Mouse (Mus musculus) stomach, postnatal 0 days (tissue): ENCODE results near the gene Nkapd1. TPM values are rescaled to one million over a fixed set of nuclear protein-coding genes. Genes with fewer than 3 reads are reported as not detected.

Experiments
- ATAC-seq: fragments of 200-750 bp; cut with Nextera tagmentation; 2 replicates; pipeline ENCODE4 v1.8.0; 2017; ENCODE audit not compliant: low FRiP score, low TSS enrichment
- DNase-seq: peaks from one replicate; pipeline ENCODE4 v3.0.0-alpha.2; 2016; ENCODE audit warnings: low spot score
- H3K27ac ChIP-seq: fragments of 300-500 bp; sonication (generic); replicated peaks from 2 replicates; pipeline ENCODE4 v1.5.1; 2014; ENCODE audit warnings: mild to moderate bottlenecking, control low read depth
- H3K27me3 ChIP-seq: fragments of 300-500 bp; sonication (generic); 2 replicates; pipeline ENCODE4 v1.6.1; 2014; ENCODE audit warnings: low read length; ENCODE audit not compliant: control insufficient read depth, insufficient read depth
- H3K36me3 ChIP-seq: fragments of 300-500 bp; sonication (generic); 2 replicates; pipeline ENCODE4 v1.6.1; 2014; ENCODE audit warnings: low read length, mixed read lengths; ENCODE audit not compliant: control insufficient read depth, insufficient read depth
- H3K4me1 ChIP-seq: fragments of 300-500 bp; sonication (generic); replicated peaks from 2 replicates; pipeline ENCODE4 v1.6.1; 2014; ENCODE audit warnings: antibody characterized with exemption; ENCODE audit not compliant: control insufficient read depth, insufficient read depth
- H3K4me2 ChIP-seq: fragments of 300-500 bp; sonication (generic); replicated peaks from 2 replicates; pipeline ENCODE4 v1.6.1; 2014; ENCODE audit warnings: low read depth, mild to moderate bottlenecking, control low read depth, moderate library complexity
- H3K4me3 ChIP-seq: fragments of 300-500 bp; sonication (generic); 2 replicates; pipeline ENCODE4 v1.5.1; 2014; ENCODE audit warnings: low read depth, low read length, control low read depth
- H3K9ac ChIP-seq: fragments of 300-500 bp; sonication (generic); 2 replicates; pipeline ENCODE4 v1.6.1; 2014; ENCODE audit warnings: mild to moderate bottlenecking, low read length, control low read depth, mixed read lengths
- H3K9me3 ChIP-seq: fragments of 300-500 bp; sonication (generic); 2 replicates; pipeline ENCODE4 v1.6.1; 2016; ENCODE audit warnings: low read length; ENCODE audit not compliant: control insufficient read depth
- CTCF ChIP-seq: IDR thresholded peaks from 2 replicates; pipeline ENCODE4 v1.5.1; 2016; ENCODE audit warnings: antibody characterized with exemption, low read depth, mild to moderate bottlenecking, moderate library complexity
- EP300 ChIP-seq: optimal IDR thresholded peaks from 2 replicates; pipeline ENCODE3; 2016; ENCODE audit warnings: antibody characterized with exemption
- WGBS: fragments of 180-500 bp; shearing (Covaris S2); extraction: QIAGEN DNeasy Blood & Tissue Kit; methylation state at CpG from one replicate; pipeline ENCODE4 v1.1.7; 2014; 5-methylcytosine and 5-hydroxymethylcytosine counted together
- polyA plus RNA-seq: library from polyadenylated mRNA; unstranded; fragments of >200 nt; fragmentation: Nextera tagmentation; extraction: Ambion mirVana; gene quantifications from 2 replicates; pipeline ENCODE4 v1.2.1, GENCODE M21; 2015

The Nkapd1 gene
- polyA plus RNA-seq, 1 experiment from 2014 or later, result 16.1 TPM

- Histone ChIP-seq H3K4me3 (no peak overlapping the region), H3K36me3 (no peaks in the 10 kb centered on the region), H3K27ac (no peak overlapping the region), H3K27me3 (no peaks in the 10 kb centered on the region), H3K9me3 (no peaks in the 10 kb centered on the region), H3K4me2 (no peak overlapping the region), H3K4me1 (no peaks in the 10 kb centered on the region), H3K9ac (no peak overlapping the region)
- 77% methylated on average over 2 of the region's 2 CpGs for WGBS
- TF ChIP-seq CTCF (no peak), EP300 (no peak)
- DNase-seq (no peak), ATAC-seq (no peak)
Measured at GRCm38 (mm10) chr9:50561918-50562360, 55.3 kb downstream of the Nkapd1 start.

- WGBS, result 84% methylated on average over 38 of the region's 38 CpGs
- Histone ChIP-seq H3K27ac (no peak within 1 kb of the TSS), H3K27me3 (no peaks in the 10 kb centered on the region), H3K9me3 (no peaks in the 10 kb centered on the region), H3K4me1 (no peaks in the 10 kb centered on the region), H3K4me3 (no peak within 1 kb of the TSS), H3K9ac (no peak within 1 kb of the TSS), H3K36me3 (no peaks in the 10 kb centered on the region), H3K4me2 (no peak within 1 kb of the TSS)
- DNase-seq (no peak), ATAC-seq (no peak)
- TF ChIP-seq EP300 (no peak), CTCF (no peak)
Measured at GRCm38 (mm10) chr9:50561145-50561917, 55.9 kb downstream of the Nkapd1 start, which contains the start of gene Tex12. Tex12 (minus strand) TSS chr9:50561325.

Other genes with a start within 250 kb of the Nkapd1 start
- 76.4 and 79.7 TPM in 2 replicates for gene Plet1, start 122.9 kb downstream of the Nkapd1 start, polyA plus RNA-seq
- gene Pts, start 88.7 kb downstream of the Nkapd1 start, polyA plus RNA-seq, result 83.8 and 87.0 TPM in 2 replicates
- gene Il18, start 62.6 kb downstream of the Nkapd1 start, polyA plus RNA-seq, result 290 and 317 TPM in 2 replicates
- gene Bco2, start 62.3 kb downstream of the Nkapd1 start, polyA plus RNA-seq, result 4.7 and 5.3 TPM in 2 replicates
- not detected in 2 replicates for gene Tex12, start 56.1 kb downstream of the Nkapd1 start, polyA plus RNA-seq
- gene Sdhd, start 13.7 kb downstream of the Nkapd1 start, polyA plus RNA-seq, result 425 and 428 TPM in 2 replicates
- gene Timm8b, start 13.6 kb downstream of the Nkapd1 start, polyA plus RNA-seq, result 252 and 278 TPM in 2 replicates
- 2.2 and 3.2 TPM in 2 replicates for gene Pih1d2, start 143 bp downstream of the Nkapd1 start, polyA plus RNA-seq
- gene Dlat, start 42.3 kb upstream of the Nkapd1 start, polyA plus RNA-seq, result 36.7 and 45.2 TPM in 2 replicates
- gene Dixdc1, start 122.1 kb upstream of the Nkapd1 start, polyA plus RNA-seq, result 6.6 and 6.9 TPM in 2 replicates
- 22.3 and 22.4 TPM in 2 replicates for gene 2310030G06Rik, start 129.1 kb upstream of the Nkapd1 start, polyA plus RNA-seq
- gene Cryab, start 133.9 kb upstream of the Nkapd1 start, polyA plus RNA-seq, result 147 and 174 TPM in 2 replicates
- 21.6 and 23.4 TPM in 2 replicates for gene Hspb2, start 134.9 kb upstream of the Nkapd1 start, polyA plus RNA-seq
- 7.2 and 8.3 TPM in 2 replicates for gene Fdxacb1, start 150.8 kb upstream of the Nkapd1 start, polyA plus RNA-seq
- gene Alg9, start 157.6 kb upstream of the Nkapd1 start, polyA plus RNA-seq, result 19.7 and 19.8 TPM in 2 replicates
- gene 1110032A03Rik, start 158.1 kb upstream of the Nkapd1 start, polyA plus RNA-seq, result 36.8 and 41.3 TPM in 2 replicates
- 32.6 and 33.2 TPM in 2 replicates for gene Ppp2r1b, start 227.8 kb upstream of the Nkapd1 start, polyA plus RNA-seq